Mouse (Mus musculus): ENCODE measurements at regions not wholly inside any gene's neighbourhood (a gene's known extent, or its start where the extent isn't known, plus 50 kb on each side); places are given as distances from the start of the nearest gene placed in this dataset.

- WGBS (ENCODE audit: insufficient replicate concordance), result 78% methylated on average over 1 of the region's 1 CpGs
- no peak overlapping the region for H3K4me3 ChIP-seq (ENCODE audit: low read depth, low read length)
- H3K27me3 ChIP-seq (ENCODE audit: control insufficient read depth, insufficient read depth, low read depth, low read length), result no peaks in the 10 kb centered on the region
- no peak overlapping the region for H3K27ac ChIP-seq (ENCODE audit: low read length)
- no peaks in the 10 kb centered on the region for H3K4me1 ChIP-seq (ENCODE audit: control insufficient read depth, low read depth, low read length)
- no peak overlapping the region for H3K4me2 ChIP-seq (ENCODE audit: low read depth, low read length)
- H3K9ac ChIP-seq (ENCODE audit: low read depth, low read length), result no peak overlapping the region
- ATAC-seq (ENCODE audit: low read depth), result no peak
- H3K36me3 ChIP-seq (ENCODE audit: control insufficient read depth, insufficient read depth), result no peaks in the 10 kb centered on the region
- H3K9me3 ChIP-seq (replicated peaks; ENCODE audit: control insufficient read depth, low read length), result no peaks in the 10 kb centered on the region
These were observed 317.4 kb upstream of the Thbs1 start for GRCm38 (mm10) chr2:117794285-117794684.

- no peak for ATAC-seq (ENCODE audit: low read depth)
- no peak overlapping the region for H3K4me3 ChIP-seq (ENCODE audit: low read depth, low read length)
- no peak overlapping the region for H3K9ac ChIP-seq (ENCODE audit: low read depth, low read length)
- H3K4me2 ChIP-seq (ENCODE audit: low read depth, low read length), result no peak overlapping the region
- H3K9me3 ChIP-seq (replicated peaks; ENCODE audit: control insufficient read depth, low read length), result no peaks in the 10 kb centered on the region
- no peaks in the 10 kb centered on the region for H3K36me3 ChIP-seq (ENCODE audit: control insufficient read depth, insufficient read depth)
- H3K4me1 ChIP-seq (ENCODE audit: control insufficient read depth, low read depth, low read length), result no peaks in the 10 kb centered on the region
- no peaks in the 10 kb centered on the region for H3K27me3 ChIP-seq (ENCODE audit: control insufficient read depth, insufficient read depth, low read depth, low read length)
- H3K27ac ChIP-seq (ENCODE audit: low read length), result no peak overlapping the region
These were observed 309.6 kb upstream of the Thbs1 start for GRCm38 (mm10) chr2:117801946-117802600.

- Histone ChIP-seq H3K4me3 (ENCODE audit: low read depth, low read length) (no peak overlapping the region), H3K36me3 (ENCODE audit: control insufficient read depth, insufficient read depth) (no peaks in the 10 kb centered on the region), H3K4me2 (ENCODE audit: low read depth, low read length) (no peak overlapping the region), H3K4me1 (ENCODE audit: control insufficient read depth, low read depth, low read length) (no peaks in the 10 kb centered on the region), H3K27me3 (ENCODE audit: control insufficient read depth, insufficient read depth, low read depth, low read length) (no peaks in the 10 kb centered on the region), H3K9ac (ENCODE audit: low read depth, low read length) (no peak overlapping the region), H3K27ac (ENCODE audit: low read length) (no peak overlapping the region), H3K9me3 (replicated peaks; ENCODE audit: control insufficient read depth, low read length) (no peaks in the 10 kb centered on the region)
- 45% methylated on average over 2 of the region's 2 CpGs for WGBS (ENCODE audit: insufficient replicate concordance)
- ATAC-seq (ENCODE audit: low read depth), result no peak
These were observed 309.0 kb upstream of the Thbs1 start for GRCm38 (mm10) chr2:117802686-117803085.

GRCm38 (mm10) chr2:117804686-117805085 lies 307.0 kb upstream of the Thbs1 start:
- no peak overlapping the region for H3K4me3 ChIP-seq (ENCODE audit: low read depth, low read length)
- H3K4me1 ChIP-seq (ENCODE audit: control insufficient read depth, low read depth, low read length), result no peaks in the 10 kb centered on the region
- no peak overlapping the region for H3K27ac ChIP-seq (ENCODE audit: low read length)
- no peaks in the 10 kb centered on the region for H3K27me3 ChIP-seq (ENCODE audit: control insufficient read depth, insufficient read depth, low read depth, low read length)
- H3K4me2 ChIP-seq (ENCODE audit: low read depth, low read length), result no peak overlapping the region
- no peaks in the 10 kb centered on the region for H3K36me3 ChIP-seq (ENCODE audit: control insufficient read depth, insufficient read depth)
- H3K9me3 ChIP-seq (replicated peaks; ENCODE audit: control insufficient read depth, low read length), result no peaks in the 10 kb centered on the region
- no peak overlapping the region for H3K9ac ChIP-seq (ENCODE audit: low read depth, low read length)
- ATAC-seq (ENCODE audit: low read depth), result no peak

- H3K4me2 ChIP-seq (ENCODE audit: low read depth, low read length), result no peak overlapping the region
- no peak overlapping the region for H3K27ac ChIP-seq (ENCODE audit: low read length)
- 68% methylated on average over 3 of the region's 3 CpGs for WGBS (ENCODE audit: insufficient replicate concordance)
- H3K4me1 ChIP-seq (ENCODE audit: control insufficient read depth, low read depth, low read length), result no peaks in the 10 kb centered on the region
- no peak overlapping the region for H3K4me3 ChIP-seq (ENCODE audit: low read depth, low read length)
- no peak for ATAC-seq (ENCODE audit: low read depth)
- H3K9me3 ChIP-seq (replicated peaks; ENCODE audit: control insufficient read depth, low read length), result no peaks in the 10 kb centered on the region
- no peak overlapping the region for H3K9ac ChIP-seq (ENCODE audit: low read depth, low read length)
- H3K36me3 ChIP-seq (ENCODE audit: control insufficient read depth, insufficient read depth), result no peaks in the 10 kb centered on the region
- H3K27me3 ChIP-seq (ENCODE audit: control insufficient read depth, insufficient read depth, low read depth, low read length), result no peaks in the 10 kb centered on the region
These were observed 304.6 kb upstream of the Thbs1 start for GRCm38 (mm10) chr2:117807121-117807520.

- no peak overlapping the region for H3K4me2 ChIP-seq (ENCODE audit: low read depth, low read length)
- no peak for ATAC-seq (ENCODE audit: low read depth)
- no peaks in the 10 kb centered on the region for H3K27me3 ChIP-seq (ENCODE audit: control insufficient read depth, insufficient read depth, low read depth, low read length)
- no peak overlapping the region for H3K9ac ChIP-seq (ENCODE audit: low read depth, low read length)
- H3K36me3 ChIP-seq (ENCODE audit: control insufficient read depth, insufficient read depth), result no peaks in the 10 kb centered on the region
- H3K4me1 ChIP-seq (ENCODE audit: control insufficient read depth, low read depth, low read length), result no peaks in the 10 kb centered on the region
- H3K9me3 ChIP-seq (replicated peaks; ENCODE audit: control insufficient read depth, low read length), result no peaks in the 10 kb centered on the region
- 36% methylated on average over 1 of the region's 1 CpGs for WGBS (ENCODE audit: insufficient replicate concordance)
- H3K27ac ChIP-seq (ENCODE audit: low read length), result no peak overlapping the region
- H3K4me3 ChIP-seq (ENCODE audit: low read depth, low read length), result no peak overlapping the region
These were observed 300.2 kb upstream of the Thbs1 start for GRCm38 (mm10) chr2:117811506-117811905.

GRCm38 (mm10) chr2:117811931-117812330 lies 299.7 kb upstream of the Thbs1 start:
- no peaks in the 10 kb centered on the region for H3K4me1 ChIP-seq (ENCODE audit: control insufficient read depth, low read depth, low read length)
- no peak overlapping the region for H3K4me2 ChIP-seq (ENCODE audit: low read depth, low read length)
- H3K9ac ChIP-seq (ENCODE audit: low read depth, low read length), result no peak overlapping the region
- ATAC-seq (ENCODE audit: low read depth), result no peak
- 36% methylated on average over 2 of the region's 2 CpGs for WGBS (ENCODE audit: insufficient replicate concordance)
- no peaks in the 10 kb centered on the region for H3K36me3 ChIP-seq (ENCODE audit: control insufficient read depth, insufficient read depth)
- no peaks in the 10 kb centered on the region for H3K9me3 ChIP-seq (replicated peaks; ENCODE audit: control insufficient read depth, low read length)
- no peak overlapping the region for H3K4me3 ChIP-seq (ENCODE audit: low read depth, low read length)
- H3K27ac ChIP-seq (ENCODE audit: low read length), result no peak overlapping the region
- H3K27me3 ChIP-seq (ENCODE audit: control insufficient read depth, insufficient read depth, low read depth, low read length), result no peaks in the 10 kb centered on the region

GRCm38 (mm10) chr2:117819701-117820225 lies 291.9 kb upstream of the Thbs1 start:
- Histone ChIP-seq H3K27ac (ENCODE audit: low read length) (no peak overlapping the region), H3K4me2 (ENCODE audit: low read depth, low read length) (no peak overlapping the region), H3K27me3 (ENCODE audit: control insufficient read depth, insufficient read depth, low read depth, low read length) (no peaks in the 10 kb centered on the region), H3K4me3 (ENCODE audit: low read depth, low read length) (no peak overlapping the region), H3K36me3 (ENCODE audit: control insufficient read depth, insufficient read depth) (no peaks in the 10 kb centered on the region), H3K9me3 (replicated peaks; ENCODE audit: control insufficient read depth, low read length) (no peaks in the 10 kb centered on the region), H3K9ac (ENCODE audit: low read depth, low read length) (no peak overlapping the region), H3K4me1 (ENCODE audit: control insufficient read depth, low read depth, low read length) (no peaks in the 10 kb centered on the region)
- 56% methylated on average over 3 of the region's 3 CpGs for WGBS (ENCODE audit: insufficient replicate concordance)
- ATAC-seq (ENCODE audit: low read depth), result no peak

GRCm38 (mm10) chr2:117820708-117821107 lies 291.0 kb upstream of the Thbs1 start:
- no peak overlapping the region for H3K27ac ChIP-seq (ENCODE audit: low read length)
- no peak overlapping the region for H3K9ac ChIP-seq (ENCODE audit: low read depth, low read length)
- no peak overlapping the region for H3K4me2 ChIP-seq (ENCODE audit: low read depth, low read length)
- no peak for ATAC-seq (ENCODE audit: low read depth)
- H3K9me3 ChIP-seq (replicated peaks; ENCODE audit: control insufficient read depth, low read length), result no peaks in the 10 kb centered on the region
- no peaks in the 10 kb centered on the region for H3K4me1 ChIP-seq (ENCODE audit: control insufficient read depth, low read depth, low read length)
- no peak overlapping the region for H3K4me3 ChIP-seq (ENCODE audit: low read depth, low read length)
- H3K27me3 ChIP-seq (ENCODE audit: control insufficient read depth, insufficient read depth, low read depth, low read length), result no peaks in the 10 kb centered on the region
- H3K36me3 ChIP-seq (ENCODE audit: control insufficient read depth, insufficient read depth), result no peaks in the 10 kb centered on the region

All from liver, embryonic 16.5 days (tissue).